Mouse (Mus musculus) embryonic facial prominence, embryonic 10.5 days (tissue): ENCODE data around the gene Prdx3. TPM values are rescaled to one million over a fixed set of nuclear protein-coding genes. Genes with fewer than 3 reads are reported as not detected.
A peak's percentile ranks its signal among the peaks of the same experiment; 100 is the strongest.

Source experiments
- DNase-seq: peaks from one replicate; pipeline ENCODE4 v3.0.0-alpha.2; 2017; ENCODE audit warnings: low spot score
- H3K27ac ChIP-seq: fragments of 300-500 bp; sonication (generic); replicated peaks from 2 replicates; pipeline ENCODE4 v1.5.1; 2016; ENCODE audit warnings: mild to moderate bottlenecking
- H3K27me3 ChIP-seq: fragments of 300-500 bp; sonication (generic); replicated peaks from 2 replicates; pipeline ENCODE4 v1.6.1; 2016; ENCODE audit warnings: low read depth, mild to moderate bottlenecking; ENCODE audit not compliant: poor library complexity, severe bottlenecking
- H3K36me3 ChIP-seq: fragments of 300-500 bp; sonication (generic); replicated peaks from 2 replicates; pipeline ENCODE4 v1.6.1; 2016; ENCODE audit warnings: mild to moderate bottlenecking, moderate library complexity
- H3K4me1 ChIP-seq: fragments of 300-500 bp; sonication (generic); 2 replicates; pipeline ENCODE4 v1.6.1; 2016
- H3K4me3 ChIP-seq: fragments of 300-500 bp; sonication (generic); 2 replicates; pipeline ENCODE4 v1.5.1; 2016; ENCODE audit warnings: mild to moderate bottlenecking, moderate library complexity
- H3K9me3 ChIP-seq: fragments of 300-500 bp; sonication (generic); 2 replicates; pipeline ENCODE4 v1.6.1; 2016; ENCODE audit warnings: mild to moderate bottlenecking
- WGBS: fragments of 180-500 bp; shearing (Covaris S2); methylation state at CpG from one replicate; pipeline ENCODE4 v1.1.7; 2016; 5-methylcytosine and 5-hydroxymethylcytosine counted together
- polyA plus RNA-seq: library from polyadenylated mRNA; unstranded; fragments of >200 nt; fragmentation: Nextera tagmentation; extraction: Ambion mirVana; gene quantifications from 2 replicates; pipeline ENCODE4 v1.2.1, GENCODE M21; 2016

The Prdx3 gene
- 104 and 112 TPM in 2 replicates for polyA plus RNA-seq

GRCm38 (mm10) chr19:60874064-60874694 lies at the start of gene Prdx3:
Gene Prdx3, minus strand, starts transcription at chr19:60874556.
- Histone ChIP-seq H3K4me3 (peak within 1 kb of the TSS; percentile 82), H3K36me3 (peaks cover 28% of the 10 kb centered on the region), H3K27ac (peak within 1 kb of the TSS; percentile 90), H3K9me3 (no peaks in the 10 kb centered on the region), H3K27me3 (no peaks in the 10 kb centered on the region), H3K4me1 (peaks cover 18% of the 10 kb centered on the region)
- under 1% methylated on average over 28 of the region's 28 CpGs for WGBS
- DNase-seq, result peak; percentile 96

- Histone ChIP-seq H3K36me3 (no peaks in the 10 kb centered on the region), H3K27ac (no peak overlapping the region), H3K4me1 (peaks cover 3% of the 10 kb centered on the region; the same call in 1 of the 2 replicates), H3K9me3 (no peaks in the 10 kb centered on the region), H3K4me3 (no peak overlapping the region), H3K27me3 (no peaks in the 10 kb centered on the region)
- WGBS, result 92% methylated on average over 6 of the region's 6 CpGs
- no peak for DNase-seq
Measured at GRCm38 (mm10) chr19:60916869-60917570, 42.7 kb upstream of the Prdx3 start.

- no peak for DNase-seq
- Histone ChIP-seq H3K27ac (no peak overlapping the region), H3K4me3 (no peak overlapping the region), H3K36me3 (no peaks in the 10 kb centered on the region), H3K4me1 (peaks cover 3% of the 10 kb centered on the region; the same call in 1 of the 2 replicates), H3K9me3 (no peaks in the 10 kb centered on the region), H3K27me3 (no peaks in the 10 kb centered on the region)
- 87% methylated on average over 3 of the region's 3 CpGs for WGBS
Measured at GRCm38 (mm10) chr19:60915862-60916261, 41.5 kb upstream of the Prdx3 start.

- H3K36me3 ChIP-seq, result no peaks in the 10 kb centered on the region
- no peak for DNase-seq
- no peaks in the 10 kb centered on the region for H3K27me3 ChIP-seq
- H3K4me1 ChIP-seq, result peaks cover 3% of the 10 kb centered on the region; the same call in 1 of the 2 replicates
- 60% methylated on average over 4 of the region's 4 CpGs for WGBS
- no peak overlapping the region for H3K4me3 ChIP-seq
- H3K9me3 ChIP-seq, result no peaks in the 10 kb centered on the region
- no peak overlapping the region for H3K27ac ChIP-seq
Measured at GRCm38 (mm10) chr19:60915236-60915635, 40.9 kb upstream of the Prdx3 start.

- Histone ChIP-seq H3K4me1 (peaks cover 3% of the 10 kb centered on the region; the same call in 1 of the 2 replicates), H3K27ac (no peak overlapping the region), H3K27me3 (no peaks in the 10 kb centered on the region), H3K4me3 (no peak overlapping the region), H3K9me3 (no peaks in the 10 kb centered on the region), H3K36me3 (no peaks in the 10 kb centered on the region)
- DNase-seq, result no peak
- WGBS, result 85% methylated on average over 2 of the region's 2 CpGs
Measured at GRCm38 (mm10) chr19:60911653-60912052, 37.3 kb upstream of the Prdx3 start.

GRCm38 (mm10) chr19:60910304-60910703 lies 35.9 kb upstream of the Prdx3 start:
- Histone ChIP-seq H3K4me3 (no peak overlapping the region), H3K27me3 (no peaks in the 10 kb centered on the region), H3K27ac (no peak overlapping the region), H3K36me3 (no peaks in the 10 kb centered on the region), H3K9me3 (no peaks in the 10 kb centered on the region), H3K4me1 (peaks cover 2% of the 10 kb centered on the region; the same call in 1 of the 2 replicates)
- DNase-seq, result no peak

GRCm38 (mm10) chr19:60905477-60905876 lies 31.1 kb upstream of the Prdx3 start:
- 93% methylated on average over 5 of the region's 5 CpGs for WGBS
- Histone ChIP-seq H3K36me3 (no peaks in the 10 kb centered on the region; the same call in 1 of the 2 replicates), H3K4me1 (0 out of 2 replicates have a peak, but pooled peaks cover 5% of the 10 kb centered on the region), H3K27me3 (no peaks in the 10 kb centered on the region), H3K9me3 (no peaks in the 10 kb centered on the region), H3K4me3 (no peak overlapping the region), H3K27ac (no peak overlapping the region)
- DNase-seq, result no peak

GRCm38 (mm10) chr19:60903971-60904370 lies 29.6 kb upstream of the Prdx3 start:
- 95% methylated on average over 1 of the region's 1 CpGs for WGBS
- H3K36me3 ChIP-seq, result no peaks in the 10 kb centered on the region; the same call in 1 of the 2 replicates
- DNase-seq, result no peak
- H3K27me3 ChIP-seq, result no peaks in the 10 kb centered on the region
- no peak overlapping the region for H3K27ac ChIP-seq
- 0 out of 2 replicates have a peak, but pooled peaks cover 5% of the 10 kb centered on the region for H3K4me1 ChIP-seq
- no peak overlapping the region for H3K4me3 ChIP-seq
- no peaks in the 10 kb centered on the region for H3K9me3 ChIP-seq

GRCm38 (mm10) chr19:60903139-60903538 lies 28.8 kb upstream of the Prdx3 start:
- WGBS, result 69% methylated on average over 1 of the region's 1 CpGs
- DNase-seq, result no peak
- Histone ChIP-seq H3K4me3 (no peak overlapping the region), H3K9me3 (no peaks in the 10 kb centered on the region), H3K27ac (no peak overlapping the region), H3K4me1 (0 out of 2 replicates have a peak, but pooled peaks cover 5% of the 10 kb centered on the region), H3K36me3 (no peaks in the 10 kb centered on the region; the same call in 1 of the 2 replicates), H3K27me3 (no peaks in the 10 kb centered on the region)

- Histone ChIP-seq H3K27ac (no peak overlapping the region), H3K4me3 (no peak overlapping the region), H3K27me3 (no peaks in the 10 kb centered on the region), H3K9me3 (no peaks in the 10 kb centered on the region), H3K4me1 (peaks cover 21% of the 10 kb centered on the region), H3K36me3 (no peaks in the 10 kb centered on the region)
- WGBS, result 37% methylated on average over 3 of the region's 3 CpGs
- DNase-seq, result no peak
Measured at GRCm38 (mm10) chr19:60895251-60895880, 21.0 kb upstream of the Prdx3 start.

- H3K4me1 ChIP-seq, result peaks cover 30% of the 10 kb centered on the region
- 37% methylated on average over 1 of the region's 1 CpGs for WGBS
- H3K27ac ChIP-seq, result no peak overlapping the region
- no peaks in the 10 kb centered on the region for H3K9me3 ChIP-seq
- peak; percentile 69 for DNase-seq
- H3K4me3 ChIP-seq, result peak overlapping the region; percentile 87; the same call in 1 of the 2 replicates
- H3K27me3 ChIP-seq, result no peaks in the 10 kb centered on the region
- no peaks in the 10 kb centered on the region for H3K36me3 ChIP-seq
Measured at GRCm38 (mm10) chr19:60891934-60892547, 17.7 kb upstream of the Prdx3 start.

GRCm38 (mm10) chr19:60891123-60891470 lies 16.7 kb upstream of the Prdx3 start:
- Histone ChIP-seq H3K4me3 (peak overlapping the region; percentile 87), H3K27me3 (no peaks in the 10 kb centered on the region), H3K27ac (0 out of 2 replicates have a peak overlapping the region, but pooled peaks have one; percentile 99), H3K9me3 (no peaks in the 10 kb centered on the region), H3K4me1 (peaks cover 30% of the 10 kb centered on the region), H3K36me3 (no peaks in the 10 kb centered on the region)
- no peak for DNase-seq
- 10% methylated on average over 5 of the region's 5 CpGs for WGBS
